Mouse (Mus musculus) olfactory bulb, adult 2 months (tissue): Measurements from ENCODE around the gene Ccdc78.

Experiments used
- CTCF ChIP-seq: fragments of 200-500 bp; IDR thresholded peaks from 2 replicates; pipeline ENCODE4 v1.5.1; 2012; ENCODE audit warnings: low read depth, mild to moderate bottlenecking, low read length, moderate library complexity; ENCODE audit not compliant: insufficient read depth
- POLR2A ChIP-seq: fragments of 200-500 bp; IDR thresholded peaks from 2 replicates; pipeline ENCODE4 v1.6.1; 2012; ENCODE audit warnings: mild to moderate bottlenecking, low read depth, low read length, moderate library complexity; ENCODE audit not compliant: insufficient read depth

DNA sequence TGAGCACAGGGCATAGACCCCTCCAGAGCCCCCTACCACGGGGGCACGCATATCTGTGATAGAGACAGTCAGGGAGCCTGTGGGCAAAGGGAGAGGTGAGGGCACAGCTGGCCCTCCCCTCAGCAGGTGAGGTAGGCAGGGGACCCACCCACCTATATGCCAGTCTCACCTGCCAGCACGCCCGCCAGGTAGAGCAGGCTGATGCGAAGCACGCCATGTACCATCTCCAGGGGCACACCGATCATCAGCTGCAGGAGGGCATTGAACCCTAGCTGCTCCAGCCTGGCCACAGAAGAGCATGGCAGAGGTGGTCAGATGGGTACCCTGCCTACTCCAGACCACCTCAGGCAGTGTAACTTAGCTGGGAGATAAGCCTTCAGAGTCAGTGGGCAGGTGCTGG is 48.9 kb downstream of the Ccdc78 start:
- TF ChIP-seq CTCF: no peak
- no peak for TF ChIP-seq POLR2A
